Mouse (Mus musculus): ENCODE measurements at regions not wholly inside any gene's neighbourhood (a gene's known extent, or its start where the extent isn't known, plus 50 kb on each side); places are given as distances from the start of the nearest gene placed in this dataset.

GRCm38 (mm10) chr8:89210684-89211083 lies 166.7 kb upstream of the Sall1 start:
- Histone ChIP-seq H3K27ac (ENCODE audit: low read length) (no peak overlapping the region), H3K4me3 (ENCODE audit: low read length) (no peak overlapping the region), H3K9ac (ENCODE audit: low read depth, low read length) (no peak overlapping the region), H3K36me3 (ENCODE audit: control insufficient read depth, insufficient read depth, low read length) (no peaks in the 10 kb centered on the region), H3K27me3 (replicated peaks; ENCODE audit: control insufficient read depth, insufficient read depth, low read length) (no peaks in the 10 kb centered on the region), H3K4me2 (ENCODE audit: low read depth, low read length) (no peak overlapping the region), H3K9me3 (ENCODE audit: control insufficient read depth, low read length) (no peaks in the 10 kb centered on the region), H3K4me1 (ENCODE audit: control insufficient read depth, insufficient read depth, low read length) (peaks cover 5% of the 10 kb centered on the region; the same call in 1 of the 2 replicates)
- 29% methylated on average over 1 of the region's 1 CpGs for WGBS
- no peak; the same call in 1 of the 2 replicates for ATAC-seq

GRCm38 (mm10) chr8:89207891-89208290 lies 163.9 kb upstream of the Sall1 start:
- Histone ChIP-seq H3K27ac (ENCODE audit: low read length) (no peak overlapping the region), H3K9ac (ENCODE audit: low read depth, low read length) (no peak overlapping the region), H3K4me3 (ENCODE audit: low read length) (no peak overlapping the region), H3K27me3 (replicated peaks; ENCODE audit: control insufficient read depth, insufficient read depth, low read length) (no peaks in the 10 kb centered on the region), H3K4me2 (ENCODE audit: low read depth, low read length) (no peak overlapping the region), H3K4me1 (ENCODE audit: control insufficient read depth, insufficient read depth, low read length) (peaks cover 5% of the 10 kb centered on the region; the same call in 1 of the 2 replicates), H3K36me3 (ENCODE audit: control insufficient read depth, insufficient read depth, low read length) (no peaks in the 10 kb centered on the region), H3K9me3 (ENCODE audit: control insufficient read depth, low read length) (no peaks in the 10 kb centered on the region)
- WGBS = 80% methylated on average over 2 of the region's 2 CpGs
- no peak for ATAC-seq

- H3K27ac ChIP-seq (ENCODE audit: low read length) = no peak overlapping the region
- no peaks in the 10 kb centered on the region for H3K9me3 ChIP-seq (ENCODE audit: control insufficient read depth, low read length)
- WGBS = 73% methylated on average over 5 of the region's 5 CpGs
- no peaks in the 10 kb centered on the region for H3K4me1 ChIP-seq (ENCODE audit: control insufficient read depth, insufficient read depth, low read length)
- H3K9ac ChIP-seq (ENCODE audit: low read depth, low read length) = no peak overlapping the region
- no peak overlapping the region for H3K4me2 ChIP-seq (ENCODE audit: low read depth, low read length)
- no peaks in the 10 kb centered on the region for H3K27me3 ChIP-seq (replicated peaks; ENCODE audit: control insufficient read depth, insufficient read depth, low read length)
- no peak for ATAC-seq
- no peak overlapping the region for H3K4me3 ChIP-seq (ENCODE audit: low read length)
- no peaks in the 10 kb centered on the region for H3K36me3 ChIP-seq (ENCODE audit: control insufficient read depth, insufficient read depth, low read length)
Observed at GRCm38 (mm10) chr8:89202484-89203096, 158.6 kb upstream of the Sall1 start.

GRCm38 (mm10) chr8:89200301-89200700 lies 156.3 kb upstream of the Sall1 start:
- Histone ChIP-seq H3K27me3 (replicated peaks; ENCODE audit: control insufficient read depth, insufficient read depth, low read length) (no peaks in the 10 kb centered on the region), H3K27ac (ENCODE audit: low read length) (no peak overlapping the region), H3K36me3 (ENCODE audit: control insufficient read depth, insufficient read depth, low read length) (no peaks in the 10 kb centered on the region), H3K4me1 (ENCODE audit: control insufficient read depth, insufficient read depth, low read length) (no peaks in the 10 kb centered on the region), H3K9me3 (ENCODE audit: control insufficient read depth, low read length) (no peaks in the 10 kb centered on the region), H3K9ac (ENCODE audit: low read depth, low read length) (no peak overlapping the region), H3K4me2 (ENCODE audit: low read depth, low read length) (no peak overlapping the region), H3K4me3 (ENCODE audit: low read length) (no peak overlapping the region)
- 61% methylated on average over 2 of the region's 2 CpGs for WGBS
- no peak for ATAC-seq

GRCm38 (mm10) chr8:89185314-89185713 lies 141.4 kb upstream of the Sall1 start:
- Histone ChIP-seq H3K36me3 (ENCODE audit: control insufficient read depth, insufficient read depth, low read length) (no peaks in the 10 kb centered on the region), H3K4me2 (ENCODE audit: low read depth, low read length) (no peak overlapping the region), H3K9me3 (ENCODE audit: control insufficient read depth, low read length) (no peaks in the 10 kb centered on the region), H3K27me3 (replicated peaks; ENCODE audit: control insufficient read depth, insufficient read depth, low read length) (no peaks in the 10 kb centered on the region), H3K27ac (ENCODE audit: low read length) (no peak overlapping the region), H3K4me3 (ENCODE audit: low read length) (no peak overlapping the region), H3K4me1 (ENCODE audit: control insufficient read depth, insufficient read depth, low read length) (no peaks in the 10 kb centered on the region), H3K9ac (ENCODE audit: low read depth, low read length) (no peak overlapping the region)
- WGBS = 30% methylated on average over 17 of the region's 17 CpGs
- ATAC-seq = no peak

GRCm38 (mm10) chr8:89175631-89176030 lies 131.7 kb upstream of the Sall1 start:
- 92% methylated on average over 7 of the region's 7 CpGs for WGBS
- Histone ChIP-seq H3K9ac (ENCODE audit: low read depth, low read length) (no peak overlapping the region), H3K36me3 (ENCODE audit: control insufficient read depth, insufficient read depth, low read length) (no peaks in the 10 kb centered on the region), H3K9me3 (ENCODE audit: control insufficient read depth, low read length) (no peaks in the 10 kb centered on the region), H3K4me1 (ENCODE audit: control insufficient read depth, insufficient read depth, low read length) (no peaks in the 10 kb centered on the region), H3K4me3 (ENCODE audit: low read length) (no peak overlapping the region), H3K27me3 (replicated peaks; ENCODE audit: control insufficient read depth, insufficient read depth, low read length) (no peaks in the 10 kb centered on the region), H3K27ac (ENCODE audit: low read length) (no peak overlapping the region), H3K4me2 (ENCODE audit: low read depth, low read length) (no peak overlapping the region)
- ATAC-seq = no peak

- no peaks in the 10 kb centered on the region for H3K4me1 ChIP-seq (ENCODE audit: control insufficient read depth, insufficient read depth, low read length)
Observed at GRCm38 (mm10) chr8:89171561-89171960, 127.6 kb upstream of the Sall1 start.

GRCm38 (mm10) chr8:89169484-89169883 lies 125.5 kb upstream of the Sall1 start:
- H3K9me3 ChIP-seq (ENCODE audit: control insufficient read depth, low read length) = no peaks in the 10 kb centered on the region
- H3K27me3 ChIP-seq (replicated peaks; ENCODE audit: control insufficient read depth, insufficient read depth, low read length) = no peaks in the 10 kb centered on the region
- ATAC-seq = no peak
- no peak overlapping the region for H3K4me3 ChIP-seq (ENCODE audit: low read length)
- H3K4me1 ChIP-seq (ENCODE audit: control insufficient read depth, insufficient read depth, low read length) = no peaks in the 10 kb centered on the region
- 53% methylated on average over 7 of the region's 7 CpGs for WGBS
- H3K9ac ChIP-seq (ENCODE audit: low read depth, low read length) = no peak overlapping the region
- H3K36me3 ChIP-seq (ENCODE audit: control insufficient read depth, insufficient read depth, low read length) = no peaks in the 10 kb centered on the region
- H3K27ac ChIP-seq (ENCODE audit: low read length) = no peak overlapping the region
- H3K4me2 ChIP-seq (ENCODE audit: low read depth, low read length) = no peak overlapping the region

More at GRCm38 (mm10) chr8:89171561-89171960, 127.6 kb upstream of the Sall1 start:
- Histone ChIP-seq H3K27me3 (replicated peaks; ENCODE audit: control insufficient read depth, insufficient read depth, low read length) (no peaks in the 10 kb centered on the region), H3K9ac (ENCODE audit: low read depth, low read length) (no peak overlapping the region), H3K36me3 (ENCODE audit: control insufficient read depth, insufficient read depth, low read length) (no peaks in the 10 kb centered on the region), H3K9me3 (ENCODE audit: control insufficient read depth, low read length) (no peaks in the 10 kb centered on the region), H3K27ac (ENCODE audit: low read length) (no peak overlapping the region), H3K4me3 (ENCODE audit: low read length) (no peak overlapping the region), H3K4me2 (ENCODE audit: low read depth, low read length) (no peak overlapping the region)
- no peak for ATAC-seq
- WGBS = 76% methylated on average over 5 of the region's 5 CpGs

GRCm38 (mm10) chr8:89167026-89167425 lies 123.1 kb upstream of the Sall1 start:
- Histone ChIP-seq H3K4me2 (ENCODE audit: low read depth, low read length) (no peak overlapping the region), H3K4me3 (ENCODE audit: low read length) (no peak overlapping the region), H3K27ac (ENCODE audit: low read length) (no peak overlapping the region), H3K9me3 (ENCODE audit: control insufficient read depth, low read length) (no peaks in the 10 kb centered on the region), H3K27me3 (replicated peaks; ENCODE audit: control insufficient read depth, insufficient read depth, low read length) (no peaks in the 10 kb centered on the region), H3K4me1 (ENCODE audit: control insufficient read depth, insufficient read depth, low read length) (no peaks in the 10 kb centered on the region), H3K9ac (ENCODE audit: low read depth, low read length) (no peak overlapping the region), H3K36me3 (ENCODE audit: control insufficient read depth, insufficient read depth, low read length) (no peaks in the 10 kb centered on the region)
- WGBS = 75% methylated on average over 4 of the region's 4 CpGs
- no peak for ATAC-seq

- Histone ChIP-seq H3K4me1 (ENCODE audit: control insufficient read depth, insufficient read depth, low read length) (peaks cover 5% of the 10 kb centered on the region; the same call in 1 of the 2 replicates), H3K36me3 (ENCODE audit: control insufficient read depth, insufficient read depth, low read length) (no peaks in the 10 kb centered on the region), H3K27me3 (replicated peaks; ENCODE audit: control insufficient read depth, insufficient read depth, low read length) (no peaks in the 10 kb centered on the region), H3K27ac (ENCODE audit: low read length) (no peak overlapping the region), H3K9ac (ENCODE audit: low read depth, low read length) (no peak overlapping the region), H3K4me2 (ENCODE audit: low read depth, low read length) (no peak overlapping the region), H3K4me3 (ENCODE audit: low read length) (no peak overlapping the region), H3K9me3 (ENCODE audit: control insufficient read depth, low read length) (no peaks in the 10 kb centered on the region)
- WGBS = 76% methylated on average over 1 of the region's 1 CpGs
- no peak for ATAC-seq
Observed at GRCm38 (mm10) chr8:89156909-89157308, 112.9 kb upstream of the Sall1 start.

Measured in intestine, embryonic 16.5 days (tissue).